Mouse (Mus musculus) common myeloid progenitor, adult 5-6 weeks (primary cell): ENCODE results near the gene Pla2g7. TPM values are rescaled to one million over a fixed set of nuclear protein-coding genes. Genes with fewer than 3 reads are reported as not detected.
"Not testable (repeated sequence)": the region's sequence is repeated elsewhere in the genome, so short reads cannot be mapped to it uniquely, and the experiment has no call there.

Experiments
- ATAC-seq: replicated peaks from 2 replicates; pipeline ENCODE4 v1.8.0; 2016; ENCODE audit warnings: low read depth, mild to moderate bottlenecking, moderate TSS enrichment, inconsistent platforms; ENCODE audit not compliant: poor library complexity, severe bottlenecking
- total RNA-seq: library from RNA; stranded (forward); fragments of 200-1000, 187-1606 nt; gene quantifications from 2 replicates; pipeline ENCODE4 v1.2.3, GENCODE M21; 2017

Gene Pla2g7
- 0.46 TPM in 1 of 2 replicates, not detected in the other for total RNA-seq

GRCm38 (mm10) chr17:43567992-43568888, at the start of gene Pla2g7:
TSS of gene Pla2g7 (plus strand) at chr17:43568098.
- ATAC-seq = peak; percentile 63

- peak; percentile 82 for ATAC-seq
These were observed 49.1 kb upstream of the Pla2g7 start for GRCm38 (mm10) chr17:43518644-43519409.

GRCm38 (mm10) chr17:43520166-43520565, 47.7 kb upstream of the Pla2g7 start:
- no peak for ATAC-seq

GRCm38 (mm10) chr17:43530507-43530906, 37.4 kb upstream of the Pla2g7 start:
- ATAC-seq = no peak

GRCm38 (mm10) chr17:43531192-43531591, 36.7 kb upstream of the Pla2g7 start:
- ATAC-seq = no peak

GRCm38 (mm10) chr17:43534362-43535222, 33.3 kb upstream of the Pla2g7 start:
- ATAC-seq = peak; percentile 80

- ATAC-seq = not testable (repeated sequence)
These were observed 31.1 kb upstream of the Pla2g7 start for GRCm38 (mm10) chr17:43536841-43537240.

- ATAC-seq = no peak
These were observed 29.1 kb upstream of the Pla2g7 start for GRCm38 (mm10) chr17:43538767-43539166.

GRCm38 (mm10) chr17:43543539-43543938, 24.4 kb upstream of the Pla2g7 start, which contains the start of gene Ankrd66:
TSS of gene Ankrd66 (minus strand) at chr17:43543639.
- ATAC-seq = no peak

GRCm38 (mm10) chr17:43544040-43544439, 23.9 kb upstream of the Pla2g7 start:
- ATAC-seq = peak; percentile 95

GRCm38 (mm10) chr17:43551122-43551630, 16.7 kb upstream of the Pla2g7 start:
- no peak for ATAC-seq

GRCm38 (mm10) chr17:43554516-43555403, 13.1 kb upstream of the Pla2g7 start:
- ATAC-seq = peak; percentile 38

- ATAC-seq = no peak
These were observed 10.8 kb upstream of the Pla2g7 start for GRCm38 (mm10) chr17:43557104-43557503.

- peak; percentile 92 for ATAC-seq
These were observed 10.3 kb upstream of the Pla2g7 start for GRCm38 (mm10) chr17:43557541-43558090.

- no peak for ATAC-seq
These were observed 9.2 kb upstream of the Pla2g7 start for GRCm38 (mm10) chr17:43558678-43559077.

- ATAC-seq = no peak
These were observed 4.5 kb upstream of the Pla2g7 start for GRCm38 (mm10) chr17:43563192-43563987.

GRCm38 (mm10) chr17:43567593-43567991, 306 bp upstream of the Pla2g7 start:
- ATAC-seq = no peak

- no peak for ATAC-seq
These were observed 1.4 kb downstream of the Pla2g7 start for GRCm38 (mm10) chr17:43569287-43569686.
